Mouse (Mus musculus) cerebellum, adult 2 months (tissue): ENCODE measurements around the gene Ano3.

Experiments
- CTCF ChIP-seq: fragments of 200-500 bp; IDR thresholded peaks from 2 replicates; pipeline ENCODE4 v1.5.1; 2011; ENCODE audit warnings: low read depth, mild to moderate bottlenecking, control low read depth, low read length, moderate library complexity, borderline replicate concordance; ENCODE audit not compliant: insufficient read depth
- POLR2A ChIP-seq: fragments of 200-500 bp; IDR thresholded peaks from 2 replicates; pipeline ENCODE4 v1.6.1; 2011; ENCODE audit warnings: low read length, control low read depth, borderline replicate concordance; ENCODE audit not compliant: insufficient read depth

- TF ChIP-seq CTCF (peak; percentile 31; the same call in 1 of the 2 replicates), POLR2A (no peak)
Observed at GRCm38 (mm10) chr2:110663329-110663728, 287.4 kb downstream of the Ano3 start.
